Mouse (Mus musculus) thymus, adult 2 months (tissue): ENCODE measurements around the gene Brip1. TPM values are rescaled to one million over a fixed set of nuclear protein-coding genes. Genes with fewer than 3 reads are reported as not detected.

Experiments used
- DNase-seq: peaks from one replicate; pipeline ENCODE4 v3.0.0; 2021
- H3K27ac ChIP-seq: fragments of 200-500 bp; 2 replicates; pipeline ENCODE4 v1.5.1; 2012; ENCODE audit warnings: low read length, control low read depth; ENCODE audit not compliant: control insufficient read depth, insufficient read depth
- H3K27me3 ChIP-seq: fragments of 200-500 bp; 2 replicates; pipeline ENCODE4 v1.6.1; 2012; ENCODE audit warnings: mild to moderate bottlenecking, low read length, moderate library complexity, mixed read lengths; ENCODE audit not compliant: control insufficient read depth, insufficient read depth
- H3K36me3 ChIP-seq: fragments of 200-500 bp; 2 replicates; pipeline ENCODE4 v1.6.1; 2012; ENCODE audit warnings: mild to moderate bottlenecking, low read length, moderate library complexity; ENCODE audit not compliant: control insufficient read depth, insufficient read depth
- H3K4me1 ChIP-seq: fragments of 200-500 bp; replicated peaks from 2 replicates; pipeline ENCODE4 v1.6.1; 2012; ENCODE audit warnings: low read length; ENCODE audit not compliant: control insufficient read depth, insufficient read depth
- H3K4me3 ChIP-seq: fragments of 200-500 bp; 2 replicates; pipeline ENCODE4 v1.5.1; 2012; ENCODE audit warnings: mild to moderate bottlenecking, low read length, control low read depth, moderate library complexity; ENCODE audit not compliant: control insufficient read depth, insufficient read depth
- CTCF ChIP-seq: fragments of 200-500 bp; IDR thresholded peaks from 2 replicates; pipeline ENCODE4 v1.5.1; 2012; ENCODE audit warnings: mild to moderate bottlenecking, control low read depth, low read length, moderate library complexity, borderline replicate concordance; ENCODE audit not compliant: control insufficient read depth, poor library complexity, insufficient read depth; ENCODE audit errors: extremely low read depth
- POLR2A ChIP-seq: fragments of 200-500 bp; IDR thresholded peaks from 2 replicates; pipeline ENCODE4 v1.6.1; 2012; ENCODE audit warnings: mild to moderate bottlenecking, low read length, control low read depth, moderate library complexity; ENCODE audit not compliant: control insufficient read depth, poor library complexity, insufficient read depth; ENCODE audit errors: extremely low read depth
- WGBS: fragments of 180-500 bp; shearing (Covaris S2); methylation state at CpG from one replicate; pipeline ENCODE4 v1.1.7; 2018; 5-methylcytosine and 5-hydroxymethylcytosine counted together
- polyA plus RNA-seq: library from polyadenylated mRNA; depleted of rRNA; stranded (reverse); fragments of >200 nt; gene quantifications from 2 replicates; pipeline ENCODE4 v1.2.3, GENCODE M21; 2012

The Brip1 gene
- polyA plus RNA-seq, 1 experiment, result 1.9 TPM

- WGBS, result 93% methylated on average over 1 of the region's 1 CpGs
- no peak for DNase-seq
- no peaks in the 10 kb centered on the region for H3K4me1 ChIP-seq
Observed at GRCm38 (mm10) chr11:86115955-86116354, 85.0 kb downstream of the Brip1 start.

GRCm38 (mm10) chr11:86107276-86107675 is 93.7 kb downstream of the Brip1 start:
- Histone ChIP-seq H3K27me3 (no peaks in the 10 kb centered on the region), H3K4me3 (no peak overlapping the region), H3K27ac (no peak overlapping the region), H3K36me3 (peaks cover 5% of the 10 kb centered on the region; the same call in 1 of the 2 replicates), H3K4me1 (no peaks in the 10 kb centered on the region)
- no peak for DNase-seq
- WGBS, result 86% methylated on average over 4 of the region's 4 CpGs
- TF ChIP-seq CTCF (no peak), POLR2A (no peak)

More at GRCm38 (mm10) chr11:86115955-86116354, 85.0 kb downstream of the Brip1 start:
- Histone ChIP-seq H3K27ac (no peak overlapping the region), H3K27me3 (no peaks in the 10 kb centered on the region), H3K4me3 (no peak overlapping the region), H3K36me3 (no peaks in the 10 kb centered on the region)
- TF ChIP-seq POLR2A (no peak), CTCF (no peak)

GRCm38 (mm10) chr11:86106596-86106995 is 94.4 kb downstream of the Brip1 start:
- Histone ChIP-seq H3K27me3 (no peaks in the 10 kb centered on the region), H3K36me3 (peaks cover 5% of the 10 kb centered on the region; the same call in 1 of the 2 replicates), H3K27ac (no peak overlapping the region), H3K4me3 (no peak overlapping the region), H3K4me1 (no peaks in the 10 kb centered on the region)
- TF ChIP-seq CTCF (no peak), POLR2A (no peak)
- no peak for DNase-seq

GRCm38 (mm10) chr11:86101191-86101590 is 99.8 kb downstream of the Brip1 start:
- DNase-seq, result no peak
- 95% methylated on average over 6 of the region's 6 CpGs for WGBS

GRCm38 (mm10) chr11:86099341-86099740 is 101.7 kb downstream of the Brip1 start:
- H3K4me1 ChIP-seq, result no peaks in the 10 kb centered on the region
- peaks cover 9% of the 10 kb centered on the region; the same call in 1 of the 2 replicates for H3K36me3 ChIP-seq
- no peak overlapping the region for H3K4me3 ChIP-seq
- no peak for DNase-seq
- TF ChIP-seq CTCF (no peak), POLR2A (no peak)
- WGBS, result 90% methylated on average over 2 of the region's 2 CpGs
- no peak overlapping the region for H3K27ac ChIP-seq
- no peaks in the 10 kb centered on the region for H3K27me3 ChIP-seq

More at GRCm38 (mm10) chr11:86101191-86101590, 99.8 kb downstream of the Brip1 start:
- Histone ChIP-seq H3K27ac (no peak overlapping the region), H3K27me3 (no peaks in the 10 kb centered on the region), H3K36me3 (peaks cover 9% of the 10 kb centered on the region; the same call in 1 of the 2 replicates), H3K4me3 (no peak overlapping the region), H3K4me1 (no peaks in the 10 kb centered on the region)
- no peak for TF ChIP-seq CTCF
- TF ChIP-seq POLR2A, result no peak

- Histone ChIP-seq H3K36me3 (no peaks in the 10 kb centered on the region), H3K27me3 (no peaks in the 10 kb centered on the region), H3K27ac (no peak overlapping the region), H3K4me3 (no peak overlapping the region), H3K4me1 (no peaks in the 10 kb centered on the region)
- DNase-seq, result no peak
- TF ChIP-seq POLR2A, result no peak
- TF ChIP-seq CTCF, result no peak
Observed at GRCm38 (mm10) chr11:86088815-86089214, 112.2 kb downstream of the Brip1 start.

GRCm38 (mm10) chr11:86084522-86084921 is 116.5 kb downstream of the Brip1 start:
- no peak overlapping the region for H3K4me3 ChIP-seq
- TF ChIP-seq POLR2A (no peak), CTCF (no peak)
- H3K36me3 ChIP-seq, result no peaks in the 10 kb centered on the region
- 93% methylated on average over 4 of the region's 4 CpGs for WGBS
- H3K4me1 ChIP-seq, result no peaks in the 10 kb centered on the region
- DNase-seq, result no peak
- no peak overlapping the region for H3K27ac ChIP-seq
- H3K27me3 ChIP-seq, result no peaks in the 10 kb centered on the region
